Mouse (Mus musculus): Measurements from ENCODE around the gene Plrg1.

Gene Plrg1

GRCm38 (mm10) chr3:83033801-83034200, 21.5 kb upstream of the Plrg1 start:
- TF ChIP-seq GATA4 (IDR thresholded peaks at IDR 0.05; ENCODE audit: insufficient replicate concordance, low read length), result no peak

- no peak for TF ChIP-seq GATA4 (IDR thresholded peaks at IDR 0.05; ENCODE audit: insufficient replicate concordance, low read length)
These were observed 16.5 kb upstream of the Plrg1 start for GRCm38 (mm10) chr3:83038865-83039264.

GRCm38 (mm10) chr3:83039666-83040065, 15.7 kb upstream of the Plrg1 start:
- TF ChIP-seq GATA4 (IDR thresholded peaks at IDR 0.05; ENCODE audit: insufficient replicate concordance, low read length), result peak; percentile 83; the same call in 1 of the 2 replicates

GRCm38 (mm10) chr3:83042451-83042850, 12.9 kb upstream of the Plrg1 start:
- no peak for TF ChIP-seq GATA4 (IDR thresholded peaks at IDR 0.05; ENCODE audit: insufficient replicate concordance, low read length)

DNA sequence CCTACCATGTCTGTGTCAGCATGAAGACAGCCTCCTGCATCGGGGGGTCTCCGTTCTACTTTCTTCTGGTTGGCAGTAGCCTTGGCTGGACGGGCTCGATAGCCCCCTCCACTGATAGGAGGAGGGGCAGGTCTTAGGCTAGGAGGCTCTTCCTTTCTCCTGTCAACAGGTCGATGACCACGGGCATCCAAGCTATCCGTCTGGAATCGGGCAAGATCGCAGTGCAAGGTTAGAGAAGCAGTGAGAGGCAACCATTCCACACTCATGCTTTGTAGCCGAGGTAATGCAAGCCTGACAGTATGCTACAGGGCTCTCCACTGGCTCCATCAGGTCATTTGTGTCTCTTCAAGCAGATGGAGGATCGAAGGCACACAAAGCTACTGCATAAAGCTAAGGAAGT, 8.7 kb upstream of the Plrg1 start:
- no peak for TF ChIP-seq GATA4 (IDR thresholded peaks at IDR 0.05; ENCODE audit: insufficient replicate concordance, low read length)

GRCm38 (mm10) chr3:83049680-83050079, 5.6 kb upstream of the Plrg1 start, which contains the start of gene Fgb:
TSS of gene Fgb (minus strand) at chr3:83049863.
- no peak for TF ChIP-seq GATA4 (IDR thresholded peaks at IDR 0.05; ENCODE audit: insufficient replicate concordance, low read length)

DNA sequence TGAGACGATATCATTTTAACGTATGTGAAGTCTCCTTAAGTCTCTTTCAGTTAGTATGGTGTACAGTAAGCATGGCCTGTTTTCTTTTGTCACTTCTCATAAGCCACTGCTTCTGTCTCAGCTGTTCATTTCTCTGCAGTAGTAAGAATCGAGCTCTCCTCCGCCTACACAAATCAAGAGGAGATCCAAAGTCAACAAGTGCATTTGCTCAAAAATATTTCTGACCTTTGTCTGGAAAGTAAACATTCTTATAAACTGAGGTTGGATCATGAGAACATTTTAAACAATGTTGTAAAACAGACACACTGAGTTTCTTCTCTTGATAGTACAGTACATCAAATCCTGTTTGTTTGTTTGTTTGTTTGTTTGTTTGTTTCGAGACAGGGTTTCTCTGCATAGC, 4.7 kb upstream of the Plrg1 start:
- no peak for TF ChIP-seq GATA4 (IDR thresholded peaks at IDR 0.05; ENCODE audit: insufficient replicate concordance, low read length)

GRCm38 (mm10) chr3:83052102-83052501, 3.2 kb upstream of the Plrg1 start:
- no peak for TF ChIP-seq GATA4 (IDR thresholded peaks at IDR 0.05; ENCODE audit: insufficient replicate concordance, low read length)

DNA sequence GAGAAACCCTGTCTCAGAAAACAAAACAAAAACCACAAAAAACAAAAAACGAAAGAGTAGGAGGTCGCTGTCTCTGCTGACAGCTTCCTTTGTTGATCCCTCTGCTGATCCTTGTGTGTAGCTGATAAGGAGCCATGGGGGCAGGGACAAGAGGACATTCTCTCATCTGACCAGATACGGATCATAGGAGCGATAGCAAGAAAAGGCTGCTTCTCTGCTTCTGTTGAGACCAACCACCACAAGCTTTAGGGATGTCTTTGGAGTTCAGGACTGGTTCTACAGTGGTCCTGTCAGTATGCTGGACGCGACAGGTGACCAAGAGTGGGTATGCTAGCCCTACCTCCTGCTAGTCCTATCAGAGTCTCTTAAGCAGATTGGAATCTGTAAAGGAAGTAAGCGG, 2.2 kb upstream of the Plrg1 start:
- no peak for TF ChIP-seq GATA4 (IDR thresholded peaks at IDR 0.05; ENCODE audit: insufficient replicate concordance, low read length)

DNA sequence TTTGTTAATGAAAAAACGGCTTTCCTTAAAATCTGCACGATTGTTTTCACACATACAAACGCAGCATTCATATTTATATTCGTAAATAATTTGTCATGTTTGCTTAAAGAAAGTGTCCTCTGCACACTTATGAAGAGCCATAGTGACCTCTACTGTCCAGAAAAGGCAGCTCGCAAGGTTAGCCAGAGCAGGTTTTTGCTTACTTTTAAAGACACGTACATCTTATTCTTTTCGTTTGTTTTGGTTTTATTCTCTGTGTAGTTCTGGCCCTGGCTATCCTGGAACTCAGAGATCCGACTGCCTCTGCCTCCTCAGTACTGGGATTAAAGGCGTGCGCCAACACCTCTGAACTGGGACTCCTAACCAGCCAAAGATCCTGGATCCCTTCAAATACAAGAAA, 1.6 kb upstream of the Plrg1 start:
- no peak for TF ChIP-seq GATA4 (IDR thresholded peaks at IDR 0.05; ENCODE audit: insufficient replicate concordance, low read length)

DNA sequence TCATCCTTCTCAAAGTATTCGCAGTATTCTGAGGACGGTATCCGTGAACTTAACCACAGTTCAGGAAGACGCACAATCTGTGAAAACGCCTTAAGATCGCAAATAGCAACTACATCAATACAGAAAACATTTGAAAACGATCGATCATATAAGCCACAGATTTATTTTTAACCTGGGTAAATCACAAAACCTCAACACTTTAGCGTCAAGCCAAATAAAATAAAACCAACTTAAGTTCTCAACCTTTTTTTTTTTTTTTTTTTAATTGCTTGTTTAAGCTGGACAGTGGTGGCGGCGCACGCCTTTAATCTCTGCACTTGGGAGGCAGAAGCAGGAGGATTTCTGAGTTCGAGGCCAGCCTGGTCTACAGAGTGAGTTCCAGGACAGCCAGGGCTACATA, 563 bp upstream of the Plrg1 start:
- no peak for TF ChIP-seq GATA4 (IDR thresholded peaks at IDR 0.05; ENCODE audit: insufficient replicate concordance, low read length)

DNA sequence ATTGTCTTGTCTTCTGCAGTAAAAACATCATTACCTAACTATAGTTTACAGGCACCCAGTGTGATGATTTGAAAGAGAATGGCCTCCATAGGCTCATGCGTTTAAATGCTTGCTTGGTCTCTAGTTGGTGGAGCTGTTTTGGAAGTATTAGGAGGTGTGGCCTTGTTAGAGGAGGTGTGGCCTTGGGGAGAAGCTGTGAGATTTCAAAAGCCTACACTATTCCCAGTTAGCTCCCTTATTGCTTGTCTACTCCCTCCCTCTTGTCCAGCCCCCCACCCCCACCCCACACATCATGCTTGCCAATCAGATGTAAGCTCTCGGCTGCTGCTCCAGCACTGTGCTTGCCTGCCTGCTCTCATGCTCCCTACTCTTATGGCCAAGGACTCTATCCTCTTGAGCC, 1.7 kb downstream of the Plrg1 start:
- no peak for TF ChIP-seq GATA4 (IDR thresholded peaks at IDR 0.05; ENCODE audit: insufficient replicate concordance, low read length)

- TF ChIP-seq GATA4 (IDR thresholded peaks at IDR 0.05; ENCODE audit: insufficient replicate concordance, low read length), result no peak
These were observed 12.6 kb downstream of the Plrg1 start for GRCm38 (mm10) chr3:83067920-83068319.

DNA sequence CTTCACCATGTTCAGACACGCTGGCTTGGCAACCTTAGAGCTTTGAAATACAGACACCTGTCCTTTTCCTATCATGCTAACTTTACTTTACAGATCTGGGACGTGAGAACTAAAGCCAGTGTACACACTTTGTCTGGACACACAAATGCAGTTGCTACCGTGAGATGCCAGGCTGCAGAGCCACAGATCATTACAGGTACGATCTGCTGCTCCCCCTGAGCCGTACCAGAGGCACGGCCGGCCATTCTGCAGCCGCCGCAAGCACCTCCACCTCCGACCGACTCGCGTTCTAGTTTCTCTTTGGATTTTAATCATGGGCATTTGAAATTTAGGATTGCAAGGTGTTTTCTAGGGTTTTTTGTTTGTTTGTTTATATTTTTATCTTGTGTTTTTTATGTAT, 13.5 kb downstream of the Plrg1 start:
- no peak for TF ChIP-seq GATA4 (IDR thresholded peaks at IDR 0.05; ENCODE audit: insufficient replicate concordance, low read length)

DNA sequence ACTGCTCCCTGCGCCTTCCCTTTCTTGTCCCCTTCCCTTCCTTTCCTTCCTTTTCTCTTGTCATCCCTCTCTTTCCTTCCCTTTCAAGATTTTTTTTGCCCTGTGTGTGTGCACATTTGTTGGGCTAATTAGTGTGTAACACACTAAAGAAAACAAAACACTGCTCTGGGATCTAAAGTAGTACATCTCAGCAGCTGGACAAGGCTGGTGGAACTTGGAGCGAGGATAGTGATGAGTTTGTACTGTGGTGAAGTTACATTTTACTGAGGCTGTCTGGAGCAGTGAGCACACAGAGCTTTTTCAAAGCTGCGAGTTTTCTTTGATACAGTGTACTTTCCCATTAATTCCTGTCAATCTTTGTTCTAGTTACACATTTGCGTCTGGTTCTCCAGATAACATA, 14.9 kb downstream of the Plrg1 start:
- TF ChIP-seq GATA4 (IDR thresholded peaks at IDR 0.05; ENCODE audit: insufficient replicate concordance, low read length), result no peak

DNA sequence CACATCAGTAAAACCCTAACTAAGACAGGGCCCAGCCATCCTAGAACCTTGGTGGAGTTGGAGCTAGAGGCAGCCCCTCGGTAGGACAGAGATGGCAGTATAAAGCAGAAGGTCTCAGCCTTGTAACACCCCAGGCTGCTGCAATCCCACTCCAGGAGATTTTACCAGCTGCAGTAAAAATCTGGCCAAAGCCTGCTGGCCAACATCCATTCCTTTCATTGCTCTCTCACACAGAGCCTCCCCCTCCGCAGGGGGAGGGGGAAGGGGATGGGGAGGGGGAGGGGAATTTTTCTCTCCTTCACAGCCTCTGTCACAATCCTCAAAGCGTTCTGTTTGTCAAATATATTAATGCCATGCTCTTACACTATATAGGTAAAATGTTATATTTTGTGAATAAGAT, 21.2 kb downstream of the Plrg1 start:
- TF ChIP-seq GATA4 (IDR thresholded peaks at IDR 0.05; ENCODE audit: insufficient replicate concordance, low read length), result no peak

- peak; percentile 73; the same call in 1 of the 2 replicates for TF ChIP-seq GATA4 (IDR thresholded peaks at IDR 0.05; ENCODE audit: insufficient replicate concordance, low read length)
These were observed 25.3 kb downstream of the Plrg1 start for GRCm38 (mm10) chr3:83080567-83081055.

GRCm38 (mm10) chr3:83097586-83097985, 42.3 kb downstream of the Plrg1 start:
- no peak for TF ChIP-seq GATA4 (IDR thresholded peaks at IDR 0.05; ENCODE audit: insufficient replicate concordance, low read length)
